Mouse (Mus musculus) gastrocnemius, adult 8-10 months (tissue): ENCODE data around the gene Tbx1. TPM values are rescaled to one million over a fixed set of nuclear protein-coding genes. Genes with fewer than 3 reads are reported as not detected.
A peak's percentile ranks its signal among the peaks of the same experiment; 100 is the strongest.

ENCODE experiments used
- DNase-seq, 2 experiments: peaks; one replicate each; pipeline ENCODE4 v3.0.0; 2022; ENCODE audit warnings: low spot score in 2 of 2
- total RNA-seq, 4 experiments: library from RNA; stranded (reverse); gene quantifications; 2 replicates each; pipeline ENCODE4 v1.2.4; 2022

The Tbx1 gene
- total RNA-seq, 4 experiments from 2014 or later = 3.0 to 5.8 (median 3.9) TPM

DNA sequence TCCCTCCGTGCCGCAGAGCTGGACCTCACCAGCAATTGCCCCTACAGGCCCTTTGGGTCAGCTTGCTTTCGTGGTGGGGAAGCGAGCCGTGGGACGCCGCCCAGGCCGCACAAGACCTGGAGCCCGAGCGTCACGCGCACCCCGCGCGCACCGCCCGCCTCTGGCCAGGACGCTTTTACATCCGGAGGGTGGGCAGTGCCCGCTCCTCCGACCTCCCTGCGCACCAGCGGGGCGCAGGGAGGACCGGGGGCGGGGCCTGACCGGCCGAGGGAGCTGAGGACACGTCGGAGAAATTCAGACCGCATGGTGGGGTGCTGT lies 1.8 kb downstream of the Tbx1 start:
- no peak for DNase-seq

DNA sequence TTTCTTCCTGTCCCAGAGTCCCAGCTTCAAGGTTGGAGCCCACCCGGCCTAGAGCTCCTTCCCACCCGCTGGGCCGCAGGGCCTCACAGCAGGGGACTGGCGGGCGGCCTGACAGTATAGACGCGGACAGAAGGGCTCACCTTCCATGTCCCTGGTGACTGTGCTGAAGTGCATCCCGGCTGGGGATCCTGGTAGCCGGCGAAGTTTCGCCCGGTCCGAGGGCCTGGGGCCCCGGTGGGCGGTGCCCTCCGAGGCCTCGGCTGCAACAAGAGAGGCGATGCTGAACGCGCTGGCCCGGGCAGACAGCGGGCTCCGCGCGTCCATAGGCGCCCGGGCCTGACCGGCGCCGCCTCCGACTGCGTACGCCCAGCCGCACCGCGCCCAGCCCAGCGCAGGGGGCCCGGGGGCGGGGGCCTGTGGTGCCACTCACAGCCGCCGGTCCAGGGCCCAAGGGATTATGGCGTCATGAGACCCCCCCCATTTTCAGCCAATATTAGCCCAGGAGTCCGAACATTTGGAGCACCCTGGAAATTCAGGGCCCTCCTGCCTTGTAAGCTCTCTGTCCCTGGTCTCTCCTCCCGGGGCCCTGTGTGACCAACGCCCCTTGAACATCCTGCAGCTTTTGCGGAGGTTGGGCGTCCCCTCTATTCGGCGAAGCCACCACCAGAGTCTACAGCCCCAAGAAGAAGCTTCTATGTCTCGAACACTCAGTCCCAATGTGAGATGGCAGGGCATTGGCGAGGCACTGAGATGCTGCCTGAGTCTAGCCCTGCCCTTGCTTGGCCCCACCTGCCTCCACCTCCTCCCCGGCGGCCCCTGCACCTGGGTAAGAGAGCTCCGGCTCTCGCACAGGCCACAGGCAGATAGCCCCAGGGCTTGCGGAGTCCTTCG lies 2.4 kb downstream of the Tbx1 start:
- no peak for DNase-seq

DNA sequence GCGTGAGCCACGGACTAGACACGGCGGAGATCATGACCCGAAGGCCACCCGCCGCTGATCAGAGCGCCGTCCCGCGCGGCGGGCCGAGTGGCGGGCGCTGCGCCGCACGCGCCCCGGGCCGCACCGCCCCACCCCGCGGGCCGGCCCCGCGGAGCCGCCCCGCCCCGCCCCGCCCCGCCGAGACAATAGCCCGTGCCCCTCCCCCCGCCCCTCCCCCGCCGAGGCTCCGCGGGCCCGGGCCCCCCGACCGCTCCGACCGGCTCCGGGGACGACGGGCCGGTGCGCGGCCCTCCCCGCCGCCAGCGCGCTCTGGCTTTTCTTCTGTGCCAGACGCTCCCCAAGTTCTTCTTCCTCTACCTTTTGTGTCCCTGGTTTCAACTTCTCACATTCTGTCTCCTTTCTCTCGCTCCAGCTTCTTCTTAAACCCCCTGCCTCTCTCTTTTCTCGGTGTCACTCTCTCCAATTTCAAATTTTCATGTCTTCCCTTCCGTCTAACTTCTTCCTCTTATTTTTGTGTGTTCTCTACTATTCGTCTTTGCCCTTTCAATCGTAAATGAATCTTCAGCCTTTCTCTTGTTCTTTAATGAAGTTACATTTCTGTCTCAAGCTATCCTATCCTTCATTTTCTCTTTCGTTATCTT lies 3.4 kb downstream of the Tbx1 start:
- DNase-seq = no peak

DNA sequence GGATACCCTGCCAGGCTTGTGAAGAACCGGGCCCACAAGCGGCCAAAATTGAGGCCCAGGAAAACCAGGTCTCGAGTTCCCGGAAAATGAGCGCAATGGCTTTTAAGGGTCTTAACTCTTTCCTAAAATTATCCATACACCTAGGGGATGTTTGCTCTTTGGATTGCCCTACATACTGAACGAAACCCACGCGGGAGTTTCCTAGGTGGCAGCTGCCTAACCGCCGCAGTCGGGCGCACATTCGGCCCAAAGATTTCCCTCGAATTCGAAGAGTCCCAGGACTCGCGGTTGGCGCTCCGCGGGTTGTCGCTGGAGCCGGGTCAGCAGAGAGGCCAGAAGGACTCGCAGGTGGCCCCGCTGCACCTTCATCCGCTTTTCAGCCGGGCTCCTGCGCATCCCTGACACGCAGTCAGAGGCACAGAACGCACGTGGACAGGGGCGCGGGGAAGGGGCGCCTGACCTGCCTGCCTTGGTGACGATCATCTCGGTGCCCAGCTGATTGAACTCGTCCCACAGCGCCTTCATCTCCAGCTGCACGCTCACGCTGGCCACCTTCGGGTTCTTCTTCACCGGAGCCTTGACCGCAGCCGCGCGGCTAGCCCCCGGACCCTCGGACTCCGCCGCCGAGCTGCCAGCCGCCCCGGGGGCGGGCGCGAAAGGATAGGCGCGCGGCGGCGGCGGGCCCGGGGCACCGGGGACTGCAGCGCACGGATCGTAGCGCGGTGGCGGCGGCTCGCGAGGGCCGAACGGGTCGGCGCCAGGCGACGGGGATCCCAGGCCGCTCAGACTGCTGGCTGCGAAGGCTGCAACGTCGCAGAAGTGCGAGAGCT lies 4.2 kb downstream of the Tbx1 start:
- DNase-seq = no peak

DNA sequence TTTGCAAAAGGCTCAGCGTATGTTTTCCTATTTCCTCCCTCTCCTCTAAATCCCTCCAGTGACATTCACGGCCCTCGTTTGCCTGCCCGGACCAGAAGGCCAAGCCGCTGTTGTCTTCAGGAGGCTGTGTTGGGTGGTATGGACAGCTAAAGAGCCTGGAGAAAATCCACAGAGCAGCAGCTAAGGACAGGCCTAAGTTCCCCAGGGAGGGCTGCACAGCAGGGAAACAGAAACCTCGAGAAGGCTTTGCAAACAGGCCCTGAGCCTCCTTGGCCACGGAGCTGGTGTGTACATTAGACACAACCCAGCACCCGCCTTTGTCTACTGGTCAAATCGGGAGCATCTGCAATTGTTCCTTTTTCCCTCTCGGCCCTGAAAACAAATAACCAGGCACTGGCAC lies 4.8 kb downstream of the Tbx1 start:
- DNase-seq = no peak

DNA sequence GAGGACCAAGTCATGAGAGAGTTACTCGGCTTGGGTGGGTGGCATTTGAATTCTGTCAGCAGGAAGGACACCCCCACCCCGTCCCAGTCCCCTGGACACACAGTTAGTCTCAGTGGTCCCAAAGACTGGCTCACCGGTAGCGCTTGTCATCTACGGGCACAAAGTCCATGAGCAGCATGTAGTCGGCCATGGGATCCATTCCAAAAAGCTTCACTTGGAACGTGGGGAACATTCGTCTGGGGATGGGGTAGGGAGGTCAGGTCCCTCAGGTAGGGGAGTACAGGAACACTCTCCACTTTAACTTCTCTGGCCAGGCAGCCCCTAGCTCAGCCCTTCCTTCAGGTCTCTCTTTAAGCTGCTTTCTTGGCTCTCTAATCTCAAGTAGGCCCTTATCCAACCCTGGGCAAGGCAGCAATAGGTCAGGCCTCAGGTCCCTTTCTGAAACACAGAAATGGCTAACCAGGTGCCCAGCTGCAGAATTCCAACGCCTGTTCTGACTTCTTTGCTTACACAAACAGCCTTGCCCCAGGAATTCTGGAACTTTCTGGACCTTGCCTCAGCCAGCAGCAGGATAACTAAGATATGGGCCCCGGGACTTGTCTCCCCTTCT lies 5.5 kb downstream of the Tbx1 start:
- no peak for DNase-seq

DNA sequence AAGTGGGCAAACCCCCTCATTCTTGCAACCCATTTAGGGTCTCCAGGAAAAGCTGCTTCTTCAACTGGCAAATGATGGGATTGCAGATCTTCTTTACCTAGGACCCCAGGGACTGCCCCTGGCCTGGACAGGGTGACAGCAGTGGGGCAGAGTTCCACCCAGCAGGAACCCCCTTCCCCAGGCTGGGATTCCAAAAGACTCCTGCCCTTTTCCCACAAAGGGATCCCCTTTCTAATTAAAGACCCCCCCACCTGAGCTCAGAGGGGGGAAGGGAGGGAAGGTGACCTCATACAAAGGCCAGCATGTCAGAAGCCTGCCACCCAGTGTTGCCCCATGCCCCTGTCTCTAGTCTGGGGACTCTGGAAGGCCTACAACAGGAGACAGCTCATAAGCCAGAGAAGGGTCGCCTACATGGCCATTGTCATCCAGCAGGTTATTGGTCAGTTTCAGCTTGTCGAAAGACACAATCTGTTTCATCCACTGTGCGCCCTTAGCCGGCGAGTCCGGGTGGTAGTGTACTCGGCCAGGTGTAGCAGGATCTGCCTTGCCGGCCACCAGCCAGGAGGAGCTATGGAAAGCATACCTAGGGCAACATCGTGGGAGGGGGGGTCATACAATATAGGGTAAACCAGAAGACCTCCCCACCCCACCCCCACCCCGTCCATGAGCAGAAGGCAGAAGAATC lies 6.7 kb downstream of the Tbx1 start:
- no peak for DNase-seq

DNA sequence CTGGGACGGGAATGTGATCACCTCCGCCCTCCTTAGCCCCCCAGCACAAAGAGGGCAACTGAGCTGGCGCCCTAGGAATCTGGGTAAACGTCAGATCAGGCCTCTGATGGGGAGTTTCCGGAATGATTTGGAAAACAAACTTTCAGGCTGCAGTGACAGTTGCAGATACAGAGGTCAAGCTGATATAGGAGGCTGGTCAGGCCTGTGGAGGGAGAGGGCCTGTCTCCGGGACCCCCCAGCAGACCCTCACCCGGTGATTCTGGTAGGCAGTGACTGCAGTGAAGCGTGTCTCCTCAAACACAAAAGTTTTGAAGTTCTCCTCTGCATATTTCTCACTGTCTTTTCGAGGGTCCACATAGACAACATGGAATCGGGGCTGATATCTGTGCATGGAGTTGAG lies 7.3 kb downstream of the Tbx1 start:
- no peak for DNase-seq

DNA sequence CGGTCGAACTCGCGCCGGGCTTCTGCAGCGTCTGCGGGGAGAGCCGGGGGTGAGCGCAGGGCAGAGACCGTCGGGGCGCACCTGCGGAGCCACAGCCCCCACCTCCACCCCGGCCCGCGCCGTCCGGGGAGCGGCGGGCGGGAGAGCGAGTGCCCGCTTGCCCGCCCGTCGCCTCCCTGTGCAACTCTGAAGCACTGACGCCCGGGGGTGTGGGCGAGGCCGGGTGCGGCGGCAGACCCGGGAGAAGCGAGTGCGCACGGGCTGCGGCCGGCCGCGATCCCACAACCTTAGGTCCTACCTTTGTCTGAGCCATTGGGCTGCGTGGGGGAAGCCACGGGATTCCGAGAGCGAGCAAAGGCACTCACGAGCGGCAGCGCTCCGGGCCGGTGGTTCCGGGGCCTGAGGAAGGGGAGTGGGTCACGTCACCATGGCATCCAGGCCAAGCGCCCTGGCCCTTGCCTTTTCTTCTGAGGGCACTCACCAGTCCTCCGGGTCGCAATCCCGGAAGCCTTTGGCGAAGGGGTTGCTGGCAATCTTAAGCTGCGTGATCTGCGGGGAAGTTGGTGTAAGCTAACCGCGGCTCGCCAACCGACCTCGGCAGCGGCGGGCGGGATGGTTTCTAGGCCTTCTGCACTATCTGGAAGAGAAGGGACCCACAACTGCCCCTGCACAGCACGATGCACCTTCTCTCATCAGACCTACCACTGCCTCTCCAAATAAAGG lies 7.9 kb downstream of the Tbx1 start:
- DNase-seq = no peak

DNA sequence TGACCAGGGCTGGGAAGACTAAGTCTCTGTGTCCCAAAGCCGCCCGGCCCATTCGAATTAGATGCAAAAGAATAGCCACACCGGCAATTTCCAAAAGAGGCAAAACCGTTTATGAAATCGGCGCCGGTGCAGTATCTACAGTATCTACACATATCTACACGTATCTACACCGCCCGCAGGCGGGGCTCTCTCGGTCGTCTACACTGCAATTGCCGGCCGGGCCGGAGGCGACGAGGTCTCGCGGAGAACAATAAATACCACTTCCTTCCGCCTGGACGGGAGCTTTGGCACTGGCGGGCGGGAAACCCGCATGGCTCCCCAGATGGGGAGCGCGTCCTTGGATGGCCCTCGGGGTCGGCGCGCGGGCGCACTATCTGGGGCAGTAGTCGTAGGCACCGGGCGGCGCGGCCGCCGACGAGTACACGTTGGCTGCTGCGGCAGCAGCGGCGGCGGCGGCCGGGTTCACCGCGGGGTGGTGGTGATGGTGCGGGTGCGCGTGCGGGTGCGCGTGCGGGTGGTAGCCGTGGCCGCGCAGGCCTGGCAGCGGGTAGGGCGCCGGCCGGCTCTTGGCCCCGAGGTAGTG lies 8.8 kb downstream of the Tbx1 start:
- no peak for DNase-seq

DNA sequence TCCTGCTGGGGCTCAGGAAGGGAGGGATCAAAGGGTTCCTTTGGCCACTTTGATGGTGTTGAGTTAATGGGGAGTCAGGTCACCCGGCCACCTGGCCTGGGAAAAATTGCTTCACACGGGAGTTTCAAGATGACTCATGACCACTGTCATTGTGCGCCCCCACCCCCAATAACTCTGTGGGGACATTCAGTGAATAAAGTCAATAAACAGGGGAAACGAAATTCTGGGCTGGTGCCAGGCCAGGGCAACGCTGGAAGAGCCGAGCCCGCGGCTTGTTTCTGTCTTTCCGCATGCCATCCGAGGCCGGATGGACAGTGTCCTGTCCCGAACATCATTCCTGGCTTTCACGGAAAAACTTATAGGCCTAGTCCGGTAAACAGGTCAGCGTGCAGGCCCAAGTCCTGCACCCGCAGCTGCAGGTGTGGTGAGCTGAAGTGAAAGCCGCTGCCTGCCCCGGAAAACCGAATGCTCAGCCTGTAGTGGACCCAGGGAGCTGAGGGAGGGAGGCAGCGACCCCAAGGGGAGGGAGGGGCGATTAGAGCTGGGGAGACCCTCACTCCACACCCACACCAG lies 9.3 kb downstream of the Tbx1 start:
- DNase-seq = no peak

DNA sequence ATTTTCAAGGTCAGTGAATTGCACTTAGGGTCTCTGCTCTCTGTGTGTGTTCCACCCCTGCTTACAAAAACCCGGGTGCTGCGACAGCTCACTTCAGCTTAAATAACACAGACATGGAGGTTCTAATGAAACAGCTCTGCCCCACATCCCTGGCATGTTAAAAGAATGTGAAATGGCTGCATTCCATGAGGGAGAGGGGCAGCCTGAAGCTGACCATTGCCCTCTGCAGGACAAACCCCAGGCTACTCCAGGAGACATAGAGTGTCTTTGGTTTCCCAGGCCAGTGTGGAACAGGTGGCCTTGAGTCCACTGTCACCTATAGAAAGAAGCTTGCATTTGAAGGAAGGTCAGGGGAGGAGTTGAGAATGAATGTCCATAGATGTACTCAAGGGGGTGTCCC lies 10.1 kb downstream of the Tbx1 start:
- DNase-seq = no peak

DNA sequence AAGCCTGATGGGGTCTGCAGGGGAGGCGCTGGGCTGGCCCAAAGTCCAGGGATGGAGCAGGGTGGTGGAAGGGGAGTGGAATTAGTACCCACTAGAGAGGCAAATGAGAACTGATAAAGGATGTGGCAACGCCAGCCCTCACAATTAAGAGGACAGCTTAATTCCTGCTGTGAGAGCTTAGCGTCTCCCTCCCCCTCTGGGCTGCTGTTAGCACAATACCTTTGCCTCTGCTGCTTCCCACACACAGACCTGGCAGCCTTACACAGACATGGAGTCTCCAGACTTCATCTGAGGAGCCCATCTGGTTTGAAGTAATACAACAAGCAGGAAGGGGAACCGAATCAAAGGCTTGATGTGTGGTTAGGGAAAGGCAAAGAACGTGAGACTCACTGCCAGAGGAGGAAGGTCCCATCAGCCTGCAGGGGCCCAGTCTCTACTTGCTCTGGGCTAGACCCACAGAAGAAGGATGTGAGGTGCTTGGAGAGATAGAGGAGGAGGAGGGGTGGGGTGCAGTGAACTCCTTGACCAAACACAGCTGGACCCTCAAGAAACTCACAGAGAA lies 12.8 kb downstream of the Tbx1 start:
- no peak for DNase-seq

DNA sequence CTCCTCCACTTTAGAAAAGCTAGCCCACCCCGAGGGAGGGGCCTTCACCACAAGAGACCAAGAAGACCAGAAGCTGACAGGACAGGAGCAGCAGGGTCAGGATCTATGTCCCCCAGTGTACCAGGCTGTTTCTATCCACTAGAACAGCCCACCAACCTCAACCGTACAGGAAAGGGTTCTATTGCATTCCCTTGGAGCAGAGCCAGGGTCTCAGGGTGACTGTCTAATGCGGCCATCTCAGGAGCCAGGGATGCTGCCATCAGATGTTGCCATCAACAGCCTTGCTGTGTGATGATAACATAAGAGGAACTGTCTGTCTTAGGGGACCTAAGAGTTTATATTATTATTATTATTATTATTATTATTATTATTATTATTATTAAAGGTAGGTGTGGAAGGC lies 13.4 kb downstream of the Tbx1 start:
- DNase-seq = no peak

DNA sequence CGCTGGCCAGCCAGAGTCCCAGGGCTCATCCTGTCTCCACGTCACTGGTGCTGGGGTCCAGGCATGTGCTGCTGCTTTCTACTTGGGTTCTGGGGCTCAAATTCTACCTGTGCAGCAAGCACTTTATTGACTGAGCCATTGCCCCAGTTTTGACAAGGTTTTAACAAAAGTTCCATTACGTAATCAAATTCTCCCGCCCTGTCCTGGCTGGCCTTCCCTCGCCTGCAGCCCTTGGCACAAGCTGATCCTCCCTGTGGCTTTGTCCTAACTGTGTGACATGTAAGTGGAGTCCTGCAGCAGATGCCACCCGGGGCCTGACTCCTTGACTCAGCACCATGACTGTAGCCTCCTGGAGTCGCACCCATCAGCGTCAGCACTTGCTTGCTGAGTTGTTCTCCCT lies 16.3 kb downstream of the Tbx1 start:
- DNase-seq = no peak

DNA sequence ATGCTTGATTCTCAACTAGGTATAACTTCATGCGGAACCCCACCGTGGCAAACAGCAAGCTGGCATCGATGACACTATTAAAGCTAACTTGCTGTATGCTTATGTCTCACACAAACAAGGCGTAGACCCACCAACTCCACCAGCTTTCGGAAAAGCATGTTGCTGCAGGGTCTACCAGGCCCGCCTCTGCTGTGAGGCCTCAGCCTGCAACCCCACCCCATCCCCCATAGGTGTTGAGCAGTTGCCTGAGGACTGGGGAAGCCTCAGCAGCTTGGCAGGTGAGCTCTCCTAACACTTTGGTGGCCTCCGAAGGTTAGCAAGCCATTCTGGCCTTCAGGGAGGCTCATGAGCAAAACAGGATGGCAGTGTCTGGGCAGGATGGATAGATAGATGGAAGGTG lies 21.9 kb downstream of the Tbx1 start:
- DNase-seq = no peak

DNA sequence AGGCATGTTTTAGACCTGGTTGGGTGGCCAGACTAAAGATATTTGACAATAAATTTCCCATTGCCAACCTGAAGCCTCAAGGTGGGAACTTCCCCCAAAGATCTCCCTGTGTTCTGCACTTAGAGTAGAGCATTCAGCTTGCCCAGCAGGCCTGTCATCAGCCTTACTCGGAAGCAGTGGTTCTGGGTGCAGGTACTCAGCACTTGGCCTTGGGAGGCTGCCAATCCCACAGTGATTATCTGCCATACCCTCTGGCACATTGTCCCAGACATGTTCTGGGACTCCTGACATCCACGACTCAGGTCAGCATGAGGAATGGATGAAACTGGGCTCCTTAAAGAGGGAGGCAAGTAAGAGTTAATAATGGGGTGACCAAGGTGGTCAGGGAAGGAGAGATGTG lies 26.0 kb downstream of the Tbx1 start:
- no peak for DNase-seq

DNA sequence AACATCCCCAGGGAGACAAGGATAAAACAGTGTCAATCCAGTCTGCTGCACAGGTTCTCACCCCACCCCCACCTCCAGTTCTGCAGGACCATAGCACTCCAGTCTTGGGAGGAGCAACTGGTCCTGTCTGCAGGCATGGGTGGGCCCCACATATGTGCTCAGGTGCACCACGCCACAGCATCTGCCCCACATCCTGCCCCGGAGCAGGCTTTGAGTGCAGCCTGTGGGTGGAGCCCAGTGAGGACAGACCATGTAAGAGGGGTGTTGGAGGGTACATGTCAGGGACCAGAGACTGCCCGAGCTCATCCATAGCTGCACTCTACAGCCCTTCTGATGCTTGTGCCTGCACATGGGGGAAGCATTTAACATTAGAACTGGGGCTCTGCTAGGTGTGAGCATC lies 34.0 kb downstream of the Tbx1 start:
- no peak for DNase-seq

DNA sequence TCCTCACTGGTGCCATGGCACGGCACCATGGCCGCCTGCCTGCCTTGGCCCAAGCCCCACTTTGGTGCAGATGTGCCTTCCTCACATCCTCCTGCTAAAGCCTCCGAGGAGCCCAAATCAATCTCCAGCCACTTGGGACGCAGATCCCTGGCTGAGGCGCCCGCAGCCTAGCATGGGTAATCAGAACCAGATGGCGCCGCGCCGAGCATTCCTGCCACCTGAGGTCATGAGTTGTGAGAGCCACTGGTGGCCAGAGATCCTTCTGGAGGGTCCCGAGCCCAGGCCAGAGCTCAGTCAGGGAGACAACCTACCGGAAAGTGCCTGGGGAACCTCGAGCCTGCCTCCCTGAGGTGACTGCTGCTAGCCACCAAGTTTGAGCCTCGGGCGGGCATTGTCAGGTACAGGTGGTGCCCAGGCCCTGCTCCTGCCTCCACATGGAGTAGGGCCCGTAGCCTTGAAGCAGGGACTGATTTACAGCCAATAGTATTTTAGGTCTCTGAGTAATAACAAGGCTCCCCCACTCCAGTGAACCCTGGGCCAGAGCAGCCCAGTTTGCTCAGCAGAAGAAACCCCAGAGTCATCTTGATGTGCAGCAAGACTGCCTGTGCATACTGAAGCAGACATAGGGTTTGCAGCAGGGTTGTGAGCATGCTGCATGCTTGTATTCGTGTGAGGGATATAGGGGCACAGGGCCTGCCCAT lies 35.1 kb downstream of the Tbx1 start:
- peak; percentile 58 to 76 for DNase-seq
